Mouse (Mus musculus) thymus, postnatal 25 days (tissue): ENCODE data around the gene Mical2.

Experiments used
- DNase-seq: peaks from one replicate; pipeline ENCODE4 v3.0.0; 2022

Gene Mical2

DNA sequence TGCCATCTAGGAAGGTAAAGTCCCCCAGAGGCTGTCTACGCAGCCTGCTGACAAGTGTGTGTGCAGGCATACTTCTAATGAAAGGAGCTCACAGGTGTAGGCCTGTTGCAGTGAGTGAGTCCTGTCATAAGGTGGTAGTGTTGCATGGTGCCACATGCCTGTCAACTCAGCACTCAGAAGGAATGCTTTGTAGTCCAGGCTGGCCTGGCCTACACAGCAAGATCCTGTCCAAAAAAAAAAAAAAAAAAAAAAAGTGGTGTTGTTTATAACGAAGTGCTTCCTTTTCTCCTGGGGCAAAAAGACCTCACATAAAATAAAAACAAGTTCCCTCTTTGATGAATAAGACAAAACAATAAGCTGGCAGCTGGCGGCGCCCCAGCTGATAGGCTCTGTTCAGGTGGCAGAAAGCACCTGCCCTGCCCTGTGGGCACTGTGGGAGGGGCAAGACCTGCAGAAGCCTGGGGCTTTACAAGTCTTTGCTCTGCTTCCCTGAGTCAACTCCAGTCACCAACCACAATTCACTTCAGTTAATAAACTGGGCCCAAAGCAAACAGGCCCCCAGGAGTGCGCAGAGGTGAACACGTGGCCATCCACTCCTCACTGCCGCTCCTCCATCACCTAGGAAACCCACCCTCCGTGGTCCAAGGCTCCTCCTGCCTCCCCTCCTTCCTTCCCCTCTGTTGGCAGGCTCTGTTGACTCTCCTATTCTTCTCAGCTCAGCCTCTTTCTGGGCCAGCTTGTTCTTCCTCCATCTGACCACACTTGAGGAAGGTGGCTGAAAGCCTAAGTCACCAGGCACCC lies 12.5 kb upstream of the Mical2 start:
- peak; percentile 74 for DNase-seq

DNA sequence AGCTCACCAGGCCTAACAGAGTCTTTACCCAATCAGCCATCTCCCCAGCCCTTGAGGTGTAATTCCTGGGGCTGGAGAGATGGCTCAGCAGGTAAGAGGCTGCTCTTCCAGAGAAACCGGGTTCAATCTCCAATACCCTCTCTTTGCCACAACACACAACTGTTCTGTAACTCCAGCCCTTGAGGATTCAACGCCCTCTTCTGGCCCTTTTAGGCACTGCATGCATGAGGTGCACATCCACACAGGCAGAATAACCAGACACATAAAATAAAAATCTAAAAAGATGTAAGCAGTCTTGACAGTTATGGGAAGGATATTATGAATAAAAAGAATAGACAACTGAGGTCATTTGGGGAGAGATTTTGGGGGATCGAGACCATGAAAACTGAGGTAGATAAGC lies 9.8 kb upstream of the Mical2 start:
- no peak for DNase-seq

DNA sequence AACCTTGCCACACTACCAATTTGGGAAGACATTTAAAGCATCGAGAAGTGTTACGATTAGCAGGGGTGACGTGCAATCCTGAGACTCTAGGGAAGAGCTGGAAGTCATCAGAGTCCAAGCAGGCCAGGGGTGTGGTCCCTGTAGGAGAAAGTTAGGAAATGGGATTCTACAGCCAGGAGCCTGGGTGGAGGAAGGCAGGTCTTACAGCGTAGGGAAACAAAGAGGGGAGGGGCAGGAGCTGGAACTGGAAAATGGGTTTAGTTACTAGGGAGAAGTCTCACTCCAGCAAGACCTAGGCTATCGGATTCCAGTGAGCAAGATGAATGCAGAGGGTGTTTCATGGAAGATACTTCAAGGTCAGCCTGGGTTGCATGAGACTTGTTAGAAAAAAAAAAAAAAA lies 8.9 kb upstream of the Mical2 start:
- no peak for DNase-seq

DNA sequence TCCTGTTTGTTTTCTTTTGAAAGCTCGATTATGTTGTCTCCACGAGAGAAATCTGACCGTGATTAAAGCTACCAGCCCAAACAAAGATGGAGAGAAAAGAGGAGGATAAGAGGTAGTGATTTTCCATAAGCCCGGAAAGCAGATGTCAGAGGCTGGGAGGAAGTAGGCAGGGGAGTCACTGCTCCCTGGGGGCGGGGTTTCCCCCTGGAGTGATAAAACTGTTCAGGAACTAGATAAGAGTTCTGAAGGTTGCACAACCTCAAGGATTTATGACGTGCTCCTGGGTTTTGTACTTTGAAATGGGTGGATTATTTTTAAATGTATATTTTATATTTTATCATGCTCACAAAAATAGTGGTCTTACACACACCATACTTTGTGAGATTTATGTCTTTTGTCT lies 8.4 kb upstream of the Mical2 start:
- DNase-seq, result no peak

DNA sequence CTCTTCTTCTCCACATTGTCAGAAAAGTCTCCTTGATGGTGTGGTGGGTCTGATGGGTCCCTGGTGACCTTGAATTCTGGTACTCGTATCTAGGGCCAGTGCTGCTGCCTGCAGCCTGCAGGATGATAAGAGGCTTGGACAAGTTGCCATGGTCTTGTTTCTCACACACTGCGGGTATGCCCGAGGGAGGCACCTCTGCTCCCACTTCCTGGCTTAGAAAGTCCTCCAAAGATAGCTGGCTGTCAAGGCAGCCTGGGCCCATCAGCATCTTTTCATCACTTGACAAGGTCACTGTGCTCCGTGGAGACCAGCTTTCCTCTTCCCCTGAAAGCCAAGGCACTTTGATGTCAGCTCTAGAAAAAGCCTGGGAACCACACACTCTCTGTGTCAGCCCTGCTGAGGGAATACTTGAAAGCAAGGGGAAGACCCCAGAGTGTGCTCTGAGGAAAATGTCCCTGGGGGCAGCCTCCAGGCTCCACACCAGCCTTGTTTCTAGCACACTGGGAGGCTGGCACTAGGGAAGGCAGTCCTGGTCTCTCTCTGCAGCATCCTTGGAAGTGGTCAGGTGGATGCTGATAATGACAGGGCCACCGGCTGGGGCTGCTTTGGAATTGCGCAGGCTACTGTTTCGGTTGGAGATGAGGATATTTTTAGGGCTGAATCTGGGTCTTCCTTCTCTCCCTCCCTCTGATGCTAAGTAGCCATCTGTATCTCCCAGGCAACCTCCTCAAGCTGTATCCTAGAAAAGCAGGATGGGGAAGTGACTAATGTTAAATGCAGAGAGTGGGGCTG lies 2.7 kb upstream of the Mical2 start:
- DNase-seq, result no peak

DNA sequence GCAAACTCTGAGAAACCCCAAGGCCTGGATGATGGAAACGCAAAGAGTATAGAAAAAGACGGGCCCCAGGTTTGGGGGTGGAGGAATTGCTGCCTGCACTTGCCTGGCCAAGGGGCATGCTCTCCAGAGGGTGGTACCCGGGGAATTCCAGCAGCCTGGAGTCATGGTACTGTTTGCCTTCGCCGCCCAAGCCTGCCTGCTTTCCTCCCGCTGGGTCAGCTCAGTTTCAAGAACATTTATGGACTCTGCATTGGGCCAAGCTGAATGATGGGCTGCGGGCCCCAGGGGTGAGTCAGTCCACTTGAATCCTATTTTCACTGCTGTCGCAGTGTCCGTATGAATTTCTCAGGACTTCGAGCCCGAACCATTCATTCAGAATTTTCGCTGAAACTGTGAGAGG lies 802 bp upstream of the Mical2 start:
- DNase-seq, result no peak

DNA sequence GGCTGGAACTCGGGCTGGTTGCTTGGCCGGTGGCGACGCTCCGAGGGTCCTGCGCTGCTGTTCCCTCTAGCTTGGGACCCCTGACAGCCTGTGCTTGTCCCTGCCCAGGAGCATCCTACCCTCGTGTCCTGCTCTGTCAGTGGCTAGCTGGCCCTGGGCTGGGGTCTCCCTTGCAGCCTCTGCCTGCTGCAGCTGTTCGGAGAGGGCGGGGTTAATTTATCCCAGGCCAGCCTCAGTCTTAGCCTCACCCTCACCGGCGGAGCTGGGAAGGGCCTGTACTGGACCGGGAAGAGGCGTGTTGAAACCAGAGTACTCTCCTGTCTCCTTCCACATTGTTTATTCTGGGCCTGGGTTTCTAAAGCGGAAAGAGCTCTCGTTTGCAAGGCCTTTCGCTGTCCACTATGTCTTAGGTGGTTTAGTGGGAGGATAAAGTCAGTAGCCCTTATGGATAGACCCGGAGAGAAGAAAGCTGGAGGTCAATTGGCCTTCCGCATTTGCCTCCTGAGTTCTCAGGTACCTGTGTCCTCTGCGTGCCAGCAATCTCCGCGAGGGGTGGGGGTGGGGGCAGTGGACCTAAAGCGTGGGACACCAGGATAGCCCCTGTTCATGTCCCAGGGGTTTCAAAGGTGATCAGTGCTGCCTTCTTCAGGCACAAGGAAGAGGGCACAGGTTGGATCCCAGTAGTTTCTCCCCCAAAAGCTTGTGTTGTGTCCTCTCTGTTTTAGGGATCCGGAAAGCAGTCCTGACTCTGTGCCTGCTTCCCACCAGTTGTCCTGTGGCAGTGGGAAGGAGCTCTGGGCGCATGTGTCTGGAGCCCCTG lies 1.0 kb downstream of the Mical2 start:
- no peak for DNase-seq

DNA sequence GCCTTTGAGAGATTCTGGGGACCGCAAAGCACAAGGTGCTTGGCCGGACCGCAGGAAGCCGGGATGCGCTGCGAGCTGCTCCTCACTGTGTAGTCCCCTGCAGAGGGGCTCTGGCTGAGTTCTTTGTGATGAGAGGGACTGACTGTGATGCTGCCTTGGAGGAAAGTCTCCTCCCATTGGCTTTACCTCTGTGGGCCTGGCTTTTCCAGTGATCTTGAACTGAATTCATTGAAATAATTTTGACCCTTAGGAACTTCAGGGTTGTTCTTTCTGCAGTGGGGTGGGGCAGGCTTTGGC lies 1.6 kb downstream of the Mical2 start:
- no peak for DNase-seq

DNA sequence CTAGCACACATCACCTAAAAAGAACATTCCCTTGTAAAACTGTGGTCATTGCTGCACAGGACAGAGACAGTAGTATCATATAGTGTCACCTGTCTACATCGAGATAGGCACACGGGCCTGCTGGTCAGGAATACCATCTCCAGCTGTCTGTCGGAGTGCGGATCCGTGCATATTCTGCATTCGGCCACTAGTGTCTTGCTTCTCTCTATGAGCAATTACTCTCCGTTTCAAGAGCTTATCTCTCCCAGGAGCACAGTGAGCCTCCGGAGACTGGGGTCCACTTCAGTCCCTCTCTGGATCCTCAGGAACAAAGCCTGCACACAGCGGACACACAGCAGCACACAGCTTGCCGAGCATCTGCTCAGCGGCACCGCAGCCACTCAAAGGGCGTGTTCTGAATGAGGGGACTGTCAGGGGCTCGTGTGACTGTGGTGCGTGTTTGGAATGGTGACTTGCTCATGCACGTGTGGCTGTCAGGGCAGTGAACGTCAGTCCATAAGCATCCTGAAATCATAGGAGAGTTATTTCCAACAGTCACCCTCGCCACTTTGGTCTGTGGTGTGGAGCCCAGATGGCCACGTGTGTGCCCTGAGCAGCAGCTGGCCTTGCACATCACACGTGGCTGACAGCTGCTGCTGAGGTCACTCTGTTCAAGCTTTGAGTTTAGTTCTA lies 3.3 kb downstream of the Mical2 start:
- no peak for DNase-seq

DNA sequence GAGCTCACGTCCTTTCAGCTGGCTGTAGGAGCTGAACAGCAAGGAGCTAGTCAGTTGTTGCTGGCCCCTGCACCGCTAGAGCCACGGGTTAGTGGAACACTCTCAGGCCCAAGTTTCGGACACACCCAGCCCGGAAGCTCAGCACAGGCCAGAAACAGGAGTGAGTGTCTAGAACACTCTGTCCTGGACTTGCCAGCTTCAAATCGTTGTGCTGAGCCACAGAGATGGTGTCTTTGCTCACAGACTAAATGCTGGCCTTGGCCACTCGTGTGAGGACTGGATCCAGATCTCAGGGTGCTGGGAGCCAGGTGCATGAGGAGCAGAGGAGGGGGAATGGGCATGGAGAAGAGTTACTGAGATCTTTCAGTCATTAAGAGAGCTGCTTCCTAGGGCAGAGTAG lies 6.1 kb downstream of the Mical2 start:
- no peak for DNase-seq

DNA sequence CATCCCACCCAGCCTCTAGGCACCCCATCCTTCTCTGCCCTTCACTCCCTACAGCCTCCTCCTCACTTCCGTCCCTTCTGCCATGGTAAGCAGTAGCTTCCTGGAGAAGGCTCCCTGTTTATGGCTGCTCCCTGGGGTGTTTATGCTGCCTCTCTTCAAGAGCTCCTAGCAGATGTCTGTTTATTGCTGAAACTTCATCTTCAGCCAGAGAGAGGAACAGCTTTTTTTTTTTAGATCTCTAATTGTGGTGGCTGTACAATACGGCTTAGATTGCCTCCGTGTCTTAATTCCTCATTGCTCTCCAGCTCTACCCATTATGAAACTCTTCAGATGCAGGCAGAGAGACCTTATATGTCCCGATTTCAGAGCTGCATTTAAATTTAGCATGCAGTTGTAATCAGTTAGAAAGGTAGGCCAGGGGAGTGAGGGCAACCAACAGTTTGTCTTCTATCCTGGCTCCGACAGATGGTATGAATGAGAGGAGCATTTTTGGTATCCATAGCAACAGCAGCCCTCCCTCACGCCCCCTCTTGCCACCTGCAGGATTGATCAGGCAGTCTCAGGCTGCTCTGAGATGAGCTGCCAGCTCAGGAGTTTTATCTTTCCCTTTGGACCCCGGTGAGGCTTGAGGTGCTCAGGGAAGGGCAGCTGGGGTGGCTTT lies 7.8 kb downstream of the Mical2 start:
- DNase-seq, result peak; percentile 50

DNA sequence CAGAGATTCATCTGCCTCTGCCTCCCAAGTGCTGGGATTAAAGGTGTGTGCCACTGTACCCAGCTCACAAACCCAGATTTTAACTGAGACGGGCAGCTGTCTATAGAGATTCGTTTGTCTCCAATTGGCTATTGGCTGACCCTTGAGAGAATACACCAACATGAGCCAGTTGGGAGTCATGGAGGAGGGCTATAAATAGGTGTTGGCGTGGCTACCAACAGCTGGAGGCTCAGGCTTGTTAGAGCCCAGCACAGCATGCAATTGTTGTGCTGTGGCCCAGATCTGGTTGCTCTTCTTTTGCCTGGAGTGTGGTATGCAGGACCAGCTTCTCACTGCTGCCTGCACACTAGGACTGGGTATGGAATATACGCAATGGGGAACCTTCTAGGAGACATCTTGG lies 8.8 kb downstream of the Mical2 start:
- DNase-seq, result no peak

DNA sequence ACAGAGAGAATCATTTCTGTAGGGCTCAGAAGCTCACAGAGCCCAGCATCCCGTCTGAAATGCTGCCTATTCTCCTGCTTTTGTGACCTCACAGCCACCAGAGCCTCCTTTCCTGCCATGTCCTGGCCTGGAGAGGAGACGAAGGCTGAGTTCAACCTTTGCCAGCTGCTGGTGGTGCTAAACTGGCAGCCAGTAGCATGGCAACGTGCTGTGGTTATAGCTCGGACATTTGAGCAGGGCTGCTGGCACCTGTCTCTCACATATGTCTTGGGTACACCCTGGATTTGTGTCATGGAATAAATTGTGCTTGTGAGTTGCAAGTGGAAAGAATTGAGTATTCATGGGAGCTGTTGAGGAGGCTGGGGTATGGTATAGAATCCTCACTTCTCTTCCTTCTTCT lies 9.8 kb downstream of the Mical2 start:
- DNase-seq, result no peak

DNA sequence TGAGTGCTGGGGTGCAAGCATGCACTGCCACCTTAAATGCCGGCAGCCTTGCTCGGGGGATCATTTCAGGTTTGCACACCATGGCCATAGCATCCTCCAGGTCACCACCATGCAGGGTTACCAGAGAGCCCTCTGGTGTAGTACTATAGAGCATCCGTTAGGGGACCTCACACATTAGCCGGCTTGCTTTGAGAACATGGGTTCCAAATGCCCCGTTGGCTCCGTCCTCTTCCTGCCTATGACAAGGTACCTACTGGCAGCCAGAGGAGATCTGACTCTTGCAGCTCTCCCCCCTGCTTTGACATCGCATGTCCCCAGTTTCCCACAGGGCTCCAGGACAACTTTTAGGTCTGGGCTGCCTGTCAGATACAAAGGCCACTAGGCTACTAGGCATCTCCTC lies 11.6 kb downstream of the Mical2 start:
- DNase-seq, result no peak

DNA sequence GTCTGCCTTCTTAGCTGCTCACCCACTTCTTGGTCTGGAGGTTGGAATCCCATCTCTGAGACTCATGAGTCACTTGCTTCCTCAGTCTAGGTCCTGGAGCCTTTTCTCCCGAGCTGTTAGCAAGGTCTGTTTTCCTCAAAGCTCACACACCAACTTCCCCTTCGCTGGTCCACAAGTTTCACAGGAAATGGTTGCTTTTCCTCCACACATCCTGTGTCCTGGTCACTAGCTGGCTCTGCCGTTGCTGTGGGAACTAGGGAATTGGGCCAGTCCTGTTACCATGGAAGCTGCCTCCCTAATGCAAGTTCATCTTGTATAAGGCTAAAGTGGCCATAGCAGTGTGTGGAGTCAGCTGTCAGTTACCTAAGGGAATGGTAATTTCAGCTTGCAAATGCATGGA lies 12.2 kb downstream of the Mical2 start:
- DNase-seq, result no peak

DNA sequence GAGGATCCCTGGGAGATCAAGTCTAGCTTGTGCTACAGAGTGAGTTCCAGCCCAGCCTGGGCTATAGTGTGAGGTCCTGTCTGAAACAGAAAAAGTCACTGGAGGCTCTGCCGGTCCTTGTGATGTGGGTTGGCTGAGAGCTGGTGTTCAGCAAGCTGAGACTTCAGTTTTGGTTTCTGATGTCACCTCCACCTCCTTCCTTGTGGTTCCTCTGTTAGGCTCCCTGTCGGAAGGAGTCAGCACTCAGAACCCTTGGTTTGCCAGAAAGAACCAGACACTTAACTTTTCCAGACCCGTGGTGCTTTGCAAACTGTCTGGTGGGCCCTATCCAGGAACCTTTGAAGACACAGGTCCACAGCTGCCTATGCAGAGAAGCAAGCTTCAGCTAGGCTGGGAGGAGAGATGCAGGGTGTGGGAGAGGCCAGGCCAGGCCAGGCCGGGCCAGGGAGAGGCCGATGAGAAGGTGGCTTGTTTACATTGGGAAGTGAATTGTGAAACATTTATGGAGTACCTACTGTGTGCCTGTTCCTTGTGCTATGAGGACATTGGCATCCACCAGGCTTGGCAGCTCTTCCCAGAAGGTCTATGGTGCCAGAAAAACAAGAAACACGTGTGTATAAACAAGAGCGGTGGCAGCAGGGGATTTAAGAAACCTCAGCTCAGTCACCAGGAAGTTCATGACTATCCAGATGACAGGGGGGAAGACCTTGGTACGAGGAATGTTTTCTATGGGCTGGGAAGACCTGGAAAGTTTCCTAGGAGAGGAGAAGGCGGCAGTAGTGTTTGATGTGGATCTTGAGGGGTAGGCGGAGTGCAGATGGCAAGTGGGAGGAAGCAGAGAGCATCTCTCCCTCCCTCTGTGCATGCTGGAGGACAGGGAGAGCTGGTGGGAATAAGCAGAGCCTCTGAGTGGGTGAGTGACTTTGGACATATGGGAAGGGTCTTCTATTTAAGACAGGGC lies 13.4 kb downstream of the Mical2 start:
- DNase-seq, result peak; percentile 15

DNA sequence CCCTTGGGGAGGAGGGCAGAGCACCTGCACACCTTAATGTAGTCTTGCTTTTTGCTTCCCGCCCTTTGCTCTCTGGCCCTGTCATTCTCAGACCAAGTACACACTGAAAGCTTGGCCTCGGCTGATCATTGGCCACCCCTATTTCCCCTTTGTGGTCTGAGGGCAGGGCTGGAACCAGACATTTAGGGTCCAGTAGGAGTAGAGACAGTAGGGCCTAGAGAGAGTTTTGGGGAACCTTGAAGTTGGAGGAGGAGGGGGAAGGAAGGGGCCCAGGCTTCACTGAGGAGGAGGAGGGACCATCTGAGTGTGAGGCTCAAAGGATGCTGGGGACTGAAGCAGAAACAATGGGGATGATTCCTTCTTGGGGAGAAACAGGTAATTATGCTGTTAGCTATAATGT lies 15.1 kb downstream of the Mical2 start:
- DNase-seq, result no peak

DNA sequence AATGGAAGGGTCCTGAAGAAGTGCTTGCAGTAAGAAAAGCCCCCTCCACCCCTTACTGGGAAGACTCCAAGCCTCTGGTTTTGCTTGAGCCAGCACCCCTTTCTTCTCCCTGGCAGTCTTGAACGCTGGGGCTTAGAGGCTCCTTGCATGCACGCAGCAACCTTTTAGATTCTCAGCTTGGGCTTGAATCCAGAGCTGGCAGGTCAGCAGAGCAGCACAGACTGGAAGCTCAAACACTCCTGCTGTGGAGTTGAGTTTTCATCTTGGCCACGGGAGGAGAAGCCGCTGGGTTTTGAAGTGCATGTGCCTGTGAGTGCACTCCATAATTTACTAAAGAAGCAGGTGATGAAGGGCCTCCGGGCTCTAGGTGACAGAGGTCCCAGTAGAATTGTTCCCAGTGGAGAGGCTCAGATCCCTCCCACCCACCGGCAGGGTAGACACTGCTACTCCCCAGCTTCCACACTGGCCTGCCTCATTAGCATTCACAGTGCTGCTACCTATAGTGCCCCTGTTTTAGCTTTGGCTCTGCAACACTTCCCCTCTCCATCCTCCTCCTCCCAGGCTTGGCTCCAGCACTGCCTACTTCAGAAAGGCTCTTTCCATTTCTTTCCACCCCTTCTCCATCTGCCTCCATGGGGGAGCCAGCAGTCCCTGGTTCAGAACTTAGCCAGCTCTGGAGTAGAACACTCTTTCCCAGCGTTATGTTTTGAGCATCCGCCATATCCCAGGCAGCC lies 15.7 kb downstream of the Mical2 start:
- no peak for DNase-seq

DNA sequence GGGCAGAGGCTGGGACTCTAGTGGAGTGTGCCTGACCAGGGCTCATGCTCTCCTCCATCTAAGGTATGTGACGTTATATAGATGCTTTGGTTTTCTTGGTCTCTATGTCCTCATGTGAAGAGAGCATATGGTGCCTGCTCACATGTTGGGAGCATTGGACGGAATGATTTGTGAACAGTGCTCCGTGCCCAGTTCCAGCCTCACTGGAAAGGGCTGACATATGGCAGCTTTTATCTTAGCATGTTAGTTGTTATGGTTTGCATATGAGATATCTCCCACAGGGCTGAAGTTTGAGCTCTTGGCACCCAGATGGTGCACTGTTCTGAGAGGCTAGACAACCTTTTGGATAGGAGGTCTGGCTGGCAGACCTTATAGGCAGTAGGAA lies 16.3 kb downstream of the Mical2 start:
- no peak for DNase-seq

DNA sequence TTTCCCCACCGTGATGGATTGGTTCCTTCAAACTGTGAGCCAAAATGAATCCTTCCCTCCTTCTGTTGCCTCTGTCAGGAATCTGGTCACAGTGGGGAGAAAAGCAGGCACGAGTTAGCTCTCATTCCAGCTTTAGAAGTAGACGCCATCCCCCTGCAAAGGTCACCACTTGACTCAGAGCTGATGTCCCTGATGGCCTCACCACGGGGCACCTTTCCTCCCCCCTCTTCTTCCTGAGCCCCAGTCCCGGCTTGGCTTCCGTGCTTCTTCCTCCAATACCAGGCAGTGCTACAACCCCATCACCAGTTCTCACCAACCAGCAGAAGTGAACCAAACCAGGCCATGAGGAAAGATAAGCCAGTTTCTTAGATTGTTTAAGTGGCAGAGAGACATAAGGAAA lies 16.9 kb downstream of the Mical2 start:
- no peak for DNase-seq

DNA sequence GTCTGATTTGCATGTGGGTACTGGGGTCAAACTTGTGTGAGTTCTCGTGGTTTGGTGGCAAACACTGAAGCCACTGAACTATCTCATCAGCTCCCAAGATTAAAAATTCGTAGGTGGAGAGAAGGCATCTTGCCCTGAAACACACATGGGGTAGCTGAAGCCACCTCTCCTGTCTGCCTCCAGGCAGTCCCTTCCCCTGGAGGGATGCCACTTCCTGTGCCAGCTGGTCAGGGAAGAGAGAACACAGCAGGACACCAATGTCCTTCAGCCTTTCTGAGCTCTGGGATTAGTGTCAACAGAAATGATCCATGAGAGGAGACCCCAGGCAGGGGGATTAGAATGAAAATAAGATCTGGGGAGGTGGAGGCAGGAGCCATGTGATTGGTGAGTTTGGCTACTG lies 18.4 kb downstream of the Mical2 start:
- no peak for DNase-seq
